Mouse (Mus musculus) small intestine, adult 2 months (tissue): ENCODE data around the gene Gsdma.

Experiments
- CTCF ChIP-seq: fragments of 200-500 bp; IDR thresholded peaks from 2 replicates; pipeline ENCODE4 v1.5.1; 2012; ENCODE audit warnings: low read depth, mild to moderate bottlenecking, control low read depth, inconsistent platforms, low read length, moderate library complexity, mixed read lengths; ENCODE audit not compliant: insufficient replicate concordance, insufficient read length; ENCODE audit errors: extremely low read depth
- POLR2A ChIP-seq: fragments of 200-500 bp; IDR thresholded peaks from 2 replicates; pipeline ENCODE4 v1.6.1; 2012; ENCODE audit warnings: low read depth, mild to moderate bottlenecking, control low read depth, inconsistent platforms, low read length, moderate library complexity

DNA sequence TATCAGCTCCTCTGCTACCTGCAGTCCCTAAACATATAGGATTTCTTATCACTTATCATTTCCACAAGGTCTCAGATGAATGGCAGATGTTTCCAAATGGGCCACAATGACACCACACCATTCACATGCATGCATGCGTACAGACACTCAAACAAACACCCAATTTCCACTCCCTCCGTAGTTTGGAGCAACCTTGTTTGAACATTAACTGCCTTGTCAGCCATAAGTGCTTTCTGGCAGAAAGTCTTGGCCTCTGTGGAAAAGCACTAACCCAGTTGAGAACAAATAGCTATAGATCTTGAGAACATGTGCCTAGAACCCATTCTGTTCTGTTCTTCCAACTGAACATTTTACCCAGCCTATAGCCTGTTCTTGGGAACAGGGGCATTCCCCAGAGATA lies 18.2 kb upstream of the Gsdma start:
- TF ChIP-seq CTCF, result no peak
- no peak for TF ChIP-seq POLR2A
